Mouse (Mus musculus) B cell, adult (primary cell): ENCODE measurements around the gene Rsph10b. TPM values are rescaled to one million over a fixed set of nuclear protein-coding genes. Genes with fewer than 3 reads are reported as not detected.

Experiments
- total RNA-seq: library from RNA; stranded (reverse); gene quantifications from 4 replicates; pipeline ENCODE4 v1.2.4, GENCODE M21; 2023; ENCODE audit not compliant: inconsistent age

The Rsph10b gene
- total RNA-seq, result 0.67 to 2.5 TPM (median 0.93 TPM) in 4 replicates

DNA sequence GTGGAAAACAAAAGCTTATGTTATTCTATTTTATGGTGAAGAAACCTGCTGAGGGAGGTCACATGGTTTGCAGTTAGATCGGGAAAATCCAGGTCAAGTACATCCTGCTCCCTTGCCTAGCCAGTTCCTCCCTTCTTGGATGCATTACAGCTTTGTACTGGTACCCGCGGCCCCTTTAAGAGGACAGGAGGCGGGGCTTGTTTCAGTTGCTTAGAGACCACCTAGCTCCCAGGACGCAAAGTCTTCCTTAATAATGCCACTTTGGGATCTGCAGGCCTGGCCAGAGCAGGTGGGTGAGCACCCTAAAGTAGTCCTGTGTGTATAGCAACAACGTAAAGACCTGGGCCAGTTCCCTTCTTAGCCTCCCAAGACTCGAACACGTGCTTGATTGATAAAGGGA, at the start of gene Rsph10b:
Gene Rsph10b, plus strand, starts transcription at position 205 of the 400 bp plus-strand sequence.

DNA sequence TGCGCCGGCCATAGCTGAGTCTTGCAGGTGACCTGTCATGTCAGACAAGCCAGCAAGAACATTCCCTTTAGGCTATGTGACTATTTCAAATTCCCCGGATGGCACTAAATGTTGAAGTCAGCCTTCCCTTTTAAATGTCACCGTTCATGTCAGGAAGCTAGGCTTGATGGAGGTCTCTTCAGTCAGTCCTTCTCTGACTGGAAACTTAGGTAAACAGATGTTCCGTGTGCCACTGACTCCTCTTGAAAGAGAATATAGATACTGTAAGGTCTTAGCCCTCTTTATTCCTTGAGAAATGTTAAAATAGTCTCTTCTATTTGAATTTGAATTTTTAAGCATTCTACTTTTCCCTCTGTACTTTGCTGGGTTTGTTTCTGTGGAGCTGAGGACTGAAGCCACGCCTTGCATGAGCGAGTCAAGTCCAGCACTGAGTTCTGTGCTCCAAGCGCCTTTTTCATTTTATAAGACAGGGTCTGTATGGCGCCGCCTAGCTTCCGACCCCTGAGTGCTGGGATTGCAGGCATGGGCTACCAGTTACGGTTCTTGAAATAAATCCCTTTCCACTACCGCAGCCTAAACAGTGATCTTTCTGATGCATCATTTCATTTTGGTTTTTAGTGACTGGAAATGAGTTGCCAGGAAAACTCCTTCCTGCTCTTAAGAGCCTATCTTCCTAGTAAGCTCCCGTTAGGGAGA, 35.1 kb upstream of the Rsph10b start, which contains the start of gene Ankrd61:
Gene Ankrd61, minus strand, starts transcription at position 51 of the 696 bp plus-strand sequence.

DNA sequence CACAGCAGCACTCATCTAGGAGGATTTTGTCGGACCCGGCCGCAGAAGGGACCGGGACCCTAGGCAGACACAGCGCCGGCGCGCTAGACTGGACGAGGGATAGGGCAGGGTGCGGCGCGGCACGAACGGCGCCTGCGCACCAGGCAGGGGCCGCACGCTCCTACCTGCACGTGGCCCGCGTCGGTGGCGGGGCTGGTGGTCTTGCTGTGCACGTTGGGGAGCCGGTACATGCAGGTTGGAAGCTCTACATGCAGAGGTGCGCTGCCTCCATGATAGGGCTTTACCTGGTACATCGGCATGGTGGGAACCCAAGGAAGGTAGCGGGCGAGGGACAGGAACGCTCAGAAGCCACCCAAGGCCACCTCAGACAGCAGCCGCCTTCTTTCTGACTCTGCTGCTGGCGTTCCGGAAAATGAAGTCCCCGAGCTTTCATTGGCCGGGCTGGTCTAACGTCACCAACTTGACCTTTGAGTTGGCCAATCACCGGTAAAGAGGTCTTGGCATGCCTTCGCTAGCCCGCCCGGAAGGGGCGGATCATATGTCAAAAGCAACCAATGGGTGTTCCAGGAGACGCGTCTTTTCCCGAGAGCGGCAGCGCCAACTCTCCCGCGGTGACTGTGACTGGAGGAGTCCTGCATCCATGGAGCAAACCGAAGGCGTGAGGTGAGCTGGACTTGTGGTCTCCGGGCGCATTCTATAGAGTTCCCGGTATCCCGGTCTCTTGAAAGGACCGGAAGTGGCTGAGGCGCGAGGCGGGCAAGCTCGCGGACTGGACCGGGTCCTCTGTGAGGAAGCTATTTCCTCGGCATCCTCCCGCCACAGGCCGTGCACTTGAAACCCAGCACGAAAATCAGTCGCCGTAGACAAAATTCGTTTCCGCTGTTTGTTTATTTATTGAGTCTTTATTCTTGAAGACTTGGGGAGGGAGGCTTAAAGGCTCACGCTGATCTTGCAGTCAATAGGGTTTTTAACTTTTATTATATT, 23.1 kb upstream of the Rsph10b start, which contains the start of the genes Aimp2 and Pms2:
Gene Aimp2, minus strand, starts transcription at position 431 of the 984 bp plus-strand sequence.
Gene Pms2, plus strand, starts transcription at position 548 of the 984 bp plus-strand sequence.

DNA sequence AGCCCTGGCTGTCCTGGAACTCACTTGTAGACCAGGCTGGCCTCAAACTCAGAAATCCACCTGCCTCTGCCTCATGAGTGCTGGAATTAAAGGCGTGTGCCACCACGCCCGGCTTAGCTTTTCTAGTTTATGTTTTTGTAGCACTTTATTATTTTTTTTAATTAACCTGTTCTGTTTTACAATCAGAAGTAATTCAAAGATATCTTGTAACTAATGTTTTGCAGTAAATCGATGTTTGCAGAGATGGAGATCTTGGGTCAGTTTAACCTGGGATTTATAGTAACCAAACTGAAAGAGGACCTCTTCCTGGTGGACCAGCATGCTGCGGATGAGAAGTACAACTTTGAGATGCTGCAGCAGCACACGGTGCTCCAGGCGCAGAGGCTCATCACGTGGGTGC, 5.0 kb upstream of the Rsph10b start, which contains the start of gene Gm42421:
Gene Gm42421, plus strand, starts transcription at position 301 of the 400 bp plus-strand sequence.

DNA sequence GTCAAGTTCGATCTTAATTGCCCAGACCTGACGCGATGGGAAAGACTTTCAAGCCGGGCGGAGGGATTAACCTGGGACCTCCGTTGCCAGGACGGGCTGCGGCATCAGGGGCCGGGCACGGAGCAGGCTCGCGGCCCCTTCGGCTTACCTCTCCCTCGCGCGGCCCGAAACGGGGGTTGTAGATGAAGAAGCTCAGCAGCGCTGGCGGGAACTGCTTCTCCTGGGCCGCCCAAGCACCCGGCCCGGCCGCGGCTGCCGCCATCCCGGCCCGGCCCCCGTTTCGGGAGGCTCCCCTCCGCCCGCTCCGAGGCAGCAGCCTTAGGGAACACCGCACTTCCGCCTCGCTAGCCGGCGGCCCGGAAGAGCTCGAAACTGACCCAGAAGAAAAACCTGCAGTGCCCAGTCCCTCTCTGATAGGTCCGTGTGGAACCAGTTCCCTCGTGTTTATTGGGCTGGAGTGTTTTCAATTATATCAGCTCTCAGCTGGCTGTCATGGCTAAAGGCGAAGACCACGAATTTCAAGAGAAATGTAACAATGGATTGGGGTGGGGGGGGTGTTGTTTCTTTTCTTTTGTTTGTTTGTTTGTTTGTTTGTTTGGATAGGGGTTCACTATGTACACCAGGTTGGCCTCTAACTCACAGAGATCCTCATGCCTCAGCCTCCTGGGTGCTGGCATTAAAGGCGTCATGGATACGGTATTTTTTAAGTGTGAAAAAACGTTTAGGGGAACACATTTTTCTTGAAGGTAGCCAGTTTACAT, 81.9 kb downstream of the Rsph10b start, which contains the start of gene Ccz1:
Gene Ccz1, minus strand, starts transcription at position 327 of the 761 bp plus-strand sequence.

DNA sequence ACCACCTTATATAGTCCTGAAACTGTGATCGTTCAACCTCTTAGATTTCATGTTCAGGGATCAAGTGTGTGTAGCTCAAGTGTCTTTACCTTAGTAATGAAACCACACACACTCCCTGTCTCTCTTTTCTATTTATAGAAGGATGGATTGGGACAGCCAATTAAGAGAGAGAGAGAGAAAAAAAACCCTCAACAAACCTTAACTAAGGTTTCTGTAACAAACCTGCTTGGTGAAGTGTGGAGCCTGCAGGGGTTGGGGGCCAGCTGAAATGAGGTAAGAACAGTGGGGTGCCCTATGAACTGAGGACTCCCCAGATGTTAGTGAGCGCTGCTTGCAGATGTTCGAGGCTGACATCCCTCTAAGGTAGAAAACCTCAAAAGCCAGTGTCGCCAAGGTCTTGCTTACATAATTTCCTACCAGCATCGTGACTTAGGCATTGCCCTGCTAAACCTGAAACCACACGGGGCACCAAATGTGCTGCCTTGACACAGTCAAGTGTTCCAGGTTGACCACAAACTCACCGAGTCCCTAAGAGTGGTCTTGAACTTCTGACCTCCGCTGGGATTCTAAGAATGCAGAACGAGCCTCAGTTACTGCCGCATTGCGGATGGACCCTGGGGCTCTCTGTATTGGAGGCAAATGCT, 93.9 kb downstream of the Rsph10b start, which contains the start of gene Ocm:
Gene Ocm, minus strand, starts transcription at position 51 of the 644 bp plus-strand sequence.

Other genes with a start within 250 kb of the Rsph10b start
- 27.8 to 36.9 TPM (median 34.6 TPM) in 4 replicates for gene Usp42, start 200.8 kb upstream of the Rsph10b start, total RNA-seq
- gene Eif2ak1, start 115.2 kb upstream of the Rsph10b start, total RNA-seq, result 42.4 to 49.4 TPM (median 46.2 TPM) in 4 replicates
- gene Ankrd61, start 35.4 kb upstream of the Rsph10b start, total RNA-seq, result 0.45 to 0.90 TPM in 2 of 4 replicates, not detected in the others
- 14.3 to 19.4 TPM (median 17.4 TPM) in 4 replicates for gene Aimp2, start 23.2 kb upstream of the Rsph10b start, total RNA-seq
- gene Pms2, start 23.1 kb upstream of the Rsph10b start, total RNA-seq, result 24.8 to 34.9 TPM (median 28.0 TPM) in 4 replicates
- gene Gm42421, start 4.9 kb upstream of the Rsph10b start, total RNA-seq, result 0.81 to 4.3 TPM (median 2.7 TPM) in 4 replicates
- gene Ccz1, start 81.8 kb downstream of the Rsph10b start, total RNA-seq, result 90.9 to 101 TPM (median 96.0 TPM) in 4 replicates
- not detected in 4 replicates for gene Ocm, start 93.6 kb downstream of the Rsph10b start, total RNA-seq
- 50.8 to 52.9 TPM (median 51.7 TPM) in 4 replicates for gene Lmtk2, start 167.4 kb downstream of the Rsph10b start, total RNA-seq